Mouse (Mus musculus): ENCODE measurements around the gene Gm20517.

DNA sequence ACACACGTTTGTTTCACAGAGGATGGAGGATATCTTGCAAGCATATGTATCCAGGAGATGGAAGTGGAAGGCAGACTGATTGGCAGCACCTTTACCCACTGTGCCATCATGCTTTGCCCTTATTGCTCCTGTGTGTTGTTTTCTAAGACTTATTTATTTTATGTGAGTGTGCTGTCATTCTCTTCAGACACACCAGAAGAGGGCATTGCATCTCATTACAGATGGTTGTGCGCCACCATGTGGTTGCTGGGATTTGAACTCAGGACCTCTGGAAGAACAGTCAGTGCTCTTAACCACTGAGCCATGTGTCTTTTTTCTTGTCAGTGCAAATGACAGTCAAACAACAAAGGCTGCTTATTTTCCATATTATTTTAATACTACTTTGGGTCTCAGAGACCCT, 16.4 kb downstream of the Gm20517 start:
- no peak for TF ChIP-seq CTCF (conservative IDR thresholded peaks at IDR 0.05; ENCODE audit: insufficient read depth, insufficient read length, low read depth, low read length)
- no peak for TF ChIP-seq POLR2A (IDR thresholded peaks at IDR 0.05; ENCODE audit: low read depth, low read length)
